Mouse (Mus musculus): ENCODE data around the gene Lsm14a.

DNA sequence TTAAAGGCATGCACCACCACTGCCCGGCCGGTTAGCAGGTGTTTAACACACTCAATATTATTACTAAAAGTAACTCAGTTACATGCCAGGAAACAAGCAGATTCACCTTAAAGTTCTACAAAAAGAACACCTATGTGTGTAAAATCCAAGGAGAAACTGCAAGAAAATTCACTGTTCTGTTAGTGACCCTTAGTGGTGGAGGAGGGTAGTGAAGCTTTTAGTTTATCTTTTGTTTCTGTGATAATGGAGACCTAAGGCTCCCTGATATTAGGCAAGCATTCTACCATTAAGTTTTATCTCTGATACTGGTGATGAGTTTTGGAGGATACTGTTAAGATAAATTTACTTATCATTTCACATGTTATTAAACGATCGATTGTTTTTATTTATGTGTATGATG lies 37.5 kb downstream of the Lsm14a start:
- TF ChIP-seq RAD21 (IDR thresholded peaks at IDR 0.05; ENCODE audit: low read depth, low read length) (peak; percentile 78), CTCF (conservative IDR thresholded peaks at IDR 0.05 in 1 of 2, IDR thresholded peaks at IDR 0.05 in 1 of 2; ENCODE audit: low read depth in 2 of 2, low read length in 2 of 2) (peak in 1 of 2 experiments; percentile 75; a peak in 3 of 4 replicates), POLR2A (IDR thresholded peaks at IDR 0.05; ENCODE audit: low read depth, low read length) (no peak), SIN3A (IDR thresholded peaks at IDR 0.05; ENCODE audit: low read length) (no peak), ETS1 (conservative IDR thresholded peaks at IDR 0.05; ENCODE audit: low read depth, low read length) (no peak), MAX (IDR thresholded peaks at IDR 0.05; ENCODE audit: low read length) (no peak), ELF1 (IDR thresholded peaks at IDR 0.05; ENCODE audit: low read depth, low read length) (no peak), TBP (conservative IDR thresholded peaks at IDR 0.05; ENCODE audit: low read depth, low read length) (no peak), BHLHE40 (IDR thresholded peaks at IDR 0.05; ENCODE audit: low read depth, low read length) (no peak), CHD2 (IDR thresholded peaks at IDR 0.05; ENCODE audit: low read length) (no peak), USF1 (IDR thresholded peaks at IDR 0.05; ENCODE audit: low read depth, low read length) (no peak), TCF12 (IDR thresholded peaks at IDR 0.05; ENCODE audit: low read depth, low read length) (no peak)

All from CH12.LX (cell line).